Mouse (Mus musculus) hindbrain, embryonic 16.5 days (tissue): ENCODE results near the gene 4930590J08Rik. TPM values are rescaled to one million over a fixed set of nuclear protein-coding genes. Genes with fewer than 3 reads are reported as not detected.
A peak's percentile ranks its signal among the peaks of the same experiment; 100 is the strongest.
"Not testable (repeated sequence)": the region's sequence is repeated elsewhere in the genome, so short reads cannot be mapped to it uniquely, and the experiment has no call there.

Source experiments
- ATAC-seq: fragments of 200-750 bp; cut with Nextera tagmentation; 2 replicates; pipeline ENCODE4 v1.8.0; 2017; ENCODE audit warnings: moderate TSS enrichment, moderate library complexity
- H3K27ac ChIP-seq: fragments of 300-500 bp; sonication (generic); 2 replicates; pipeline ENCODE4 v1.5.1; 2014; ENCODE audit warnings: low read depth, mild to moderate bottlenecking, control low read depth, low read length, moderate library complexity
- H3K27me3 ChIP-seq: fragments of 300-500 bp; sonication (generic); replicated peaks from 2 replicates; pipeline ENCODE4 v1.6.1; 2014; ENCODE audit warnings: low read length; ENCODE audit not compliant: control insufficient read depth, insufficient read depth
- H3K36me3 ChIP-seq: fragments of 300-500 bp; sonication (generic); 2 replicates; pipeline ENCODE4 v1.6.1; 2014; ENCODE audit warnings: mild to moderate bottlenecking, low read length, moderate library complexity, mixed read lengths; ENCODE audit not compliant: control insufficient read depth, insufficient read depth
- H3K4me1 ChIP-seq: fragments of 300-500 bp; sonication (generic); 2 replicates; pipeline ENCODE4 v1.6.1; 2014; ENCODE audit warnings: low read depth, low read length; ENCODE audit not compliant: control insufficient read depth, insufficient read depth
- H3K4me2 ChIP-seq: fragments of 300-500 bp; sonication (generic); 2 replicates; pipeline ENCODE4 v1.6.1; 2014; ENCODE audit warnings: mild to moderate bottlenecking, low read length, control low read depth, moderate library complexity
- H3K4me3 ChIP-seq: fragments of 300-500 bp; sonication (generic); 2 replicates; pipeline ENCODE4 v1.5.1; 2014; ENCODE audit warnings: mild to moderate bottlenecking, low read length, control low read depth, moderate library complexity
- H3K9ac ChIP-seq: fragments of 300-500 bp; sonication (generic); 2 replicates; pipeline ENCODE4 v1.6.1; 2014; ENCODE audit warnings: low read depth, mild to moderate bottlenecking, control low read depth, low read length, moderate library complexity
- H3K9me3 ChIP-seq: fragments of 300-500 bp; sonication (generic); 2 replicates; pipeline ENCODE4 v1.6.1; 2014; ENCODE audit warnings: mild to moderate bottlenecking, low read length, moderate library complexity; ENCODE audit not compliant: control insufficient read depth
- WGBS: fragments of 180-500 bp; shearing (Covaris S2); extraction: QIAGEN DNeasy Blood & Tissue Kit; methylation state at CpG from one replicate; pipeline ENCODE4 v1.1.7; 2014; 5-methylcytosine and 5-hydroxymethylcytosine counted together
- polyA plus RNA-seq: library from polyadenylated mRNA; unstranded; fragments of >200 nt; fragmentation: Nextera tagmentation; extraction: Ambion mirVana; gene quantifications from 2 replicates; pipeline ENCODE4 v1.2.1, GENCODE M21; 2015

The 4930590J08Rik gene
- polyA plus RNA-seq, result 1.1 and 1.2 TPM in 2 replicates

- H3K4me3 ChIP-seq, H3K4me1 ChIP-seq, H3K27me3 ChIP-seq, H3K9ac ChIP-seq, H3K9me3 ChIP-seq, H3K4me2 ChIP-seq, ATAC-seq, H3K27ac ChIP-seq: not testable (repeated sequence)
- WGBS, result 97% methylated on average over 2 of the region's 2 CpGs
- H3K36me3 ChIP-seq, result peaks cover 25% of the 10 kb centered on the region
Observed at GRCm38 (mm10) chr6:91902509-91902908, at the start of gene 4930590J08Rik. TSS of gene 4930590J08Rik (plus strand) at chr6:91902809.

- no peaks in the 10 kb centered on the region for H3K4me1 ChIP-seq
- H3K9me3 ChIP-seq, result no peaks in the 10 kb centered on the region
- no peaks in the 10 kb centered on the region for H3K36me3 ChIP-seq
- H3K9ac ChIP-seq, result no peak overlapping the region
- WGBS, result 76% methylated on average over 5 of the region's 5 CpGs
- H3K4me3 ChIP-seq, result no peak overlapping the region
- no peak overlapping the region for H3K27ac ChIP-seq
- H3K4me2 ChIP-seq, result no peak overlapping the region
- H3K27me3 ChIP-seq, result no peaks in the 10 kb centered on the region
- no peak for ATAC-seq
Observed at GRCm38 (mm10) chr6:91858339-91858738, 44.3 kb upstream of the 4930590J08Rik start.

GRCm38 (mm10) chr6:91862848-91863247 is 39.8 kb upstream of the 4930590J08Rik start:
- Histone ChIP-seq H3K4me3 (no peak overlapping the region), H3K9me3 (no peaks in the 10 kb centered on the region), H3K4me2 (no peak overlapping the region), H3K9ac (no peak overlapping the region), H3K4me1 (no peaks in the 10 kb centered on the region), H3K27ac (no peak overlapping the region), H3K27me3 (no peaks in the 10 kb centered on the region), H3K36me3 (no peaks in the 10 kb centered on the region)
- ATAC-seq, result peak; percentile 61; the same call in 1 of the 2 replicates

GRCm38 (mm10) chr6:91864595-91864994 is 38.0 kb upstream of the 4930590J08Rik start:
- WGBS, result 79% methylated on average over 5 of the region's 5 CpGs
- no peaks in the 10 kb centered on the region for H3K27me3 ChIP-seq
- H3K4me1 ChIP-seq, result no peaks in the 10 kb centered on the region
- no peak overlapping the region for H3K4me2 ChIP-seq
- ATAC-seq, result no peak
- H3K27ac ChIP-seq, result no peak overlapping the region
- no peak overlapping the region for H3K9ac ChIP-seq
- H3K9me3 ChIP-seq, result no peaks in the 10 kb centered on the region
- no peaks in the 10 kb centered on the region for H3K36me3 ChIP-seq
- H3K4me3 ChIP-seq, result no peak overlapping the region

- no peak overlapping the region for H3K9ac ChIP-seq
- H3K36me3 ChIP-seq, result no peaks in the 10 kb centered on the region
- H3K9me3 ChIP-seq, result no peaks in the 10 kb centered on the region
- no peaks in the 10 kb centered on the region for H3K4me1 ChIP-seq
- 87% methylated on average over 11 of the region's 11 CpGs for WGBS
- H3K4me3 ChIP-seq, result no peak overlapping the region
- no peaks in the 10 kb centered on the region for H3K27me3 ChIP-seq
- ATAC-seq, result no peak
- H3K4me2 ChIP-seq, result no peak overlapping the region
- no peak overlapping the region for H3K27ac ChIP-seq
Observed at GRCm38 (mm10) chr6:91865601-91866000, 37.0 kb upstream of the 4930590J08Rik start.

- no peak overlapping the region for H3K9ac ChIP-seq
- H3K27ac ChIP-seq, result no peak overlapping the region
- WGBS, result 81% methylated on average over 5 of the region's 5 CpGs
- H3K4me1 ChIP-seq, result no peaks in the 10 kb centered on the region
- H3K36me3 ChIP-seq, result no peaks in the 10 kb centered on the region
- no peaks in the 10 kb centered on the region for H3K9me3 ChIP-seq
- no peaks in the 10 kb centered on the region for H3K27me3 ChIP-seq
- H3K4me2 ChIP-seq, result no peak overlapping the region
- no peak for ATAC-seq
- no peak overlapping the region for H3K4me3 ChIP-seq
Observed at GRCm38 (mm10) chr6:91868091-91868490, 34.5 kb upstream of the 4930590J08Rik start.

GRCm38 (mm10) chr6:91872781-91873180 is 29.8 kb upstream of the 4930590J08Rik start:
- Histone ChIP-seq H3K36me3 (no peaks in the 10 kb centered on the region), H3K27me3 (no peaks in the 10 kb centered on the region; the same call in 1 of the 2 replicates), H3K4me3 (no peak overlapping the region), H3K4me1 (no peaks in the 10 kb centered on the region; the same call in 1 of the 2 replicates), H3K4me2 (no peak overlapping the region), H3K27ac (no peak overlapping the region), H3K9ac (no peak overlapping the region), H3K9me3 (no peaks in the 10 kb centered on the region)
- WGBS, result 50% methylated on average over 2 of the region's 2 CpGs
- no peak for ATAC-seq

- Histone ChIP-seq H3K27me3 (no peaks in the 10 kb centered on the region; the same call in 1 of the 2 replicates), H3K36me3 (peaks cover 4% of the 10 kb centered on the region; the same call in 1 of the 2 replicates), H3K9ac (peak within 1 kb of the TSS; percentile 94), H3K4me2 (peak within 1 kb of the TSS; percentile 64), H3K9me3 (no peaks in the 10 kb centered on the region), H3K27ac (peak within 1 kb of the TSS; percentile 79), H3K4me1 (peaks cover 12% of the 10 kb centered on the region), H3K4me3 (peak within 1 kb of the TSS; percentile 100)
- peak; percentile 96 for ATAC-seq
- under 1% methylated on average over 47 of the region's 47 CpGs for WGBS
Observed at GRCm38 (mm10) chr6:91877885-91878651, 24.5 kb upstream of the 4930590J08Rik start, which contains the start of gene Ccdc174. TSS of gene Ccdc174 (plus strand) at chr6:91878053.

- Histone ChIP-seq H3K9me3 (no peaks in the 10 kb centered on the region), H3K27ac (no peak overlapping the region), H3K4me3 (no peak overlapping the region), H3K4me2 (no peak overlapping the region), H3K9ac (no peak overlapping the region), H3K4me1 (peaks cover 7% of the 10 kb centered on the region), H3K36me3 (peaks cover 18% of the 10 kb centered on the region), H3K27me3 (no peaks in the 10 kb centered on the region)
- no peak for ATAC-seq
- 88% methylated on average over 2 of the region's 2 CpGs for WGBS
Observed at GRCm38 (mm10) chr6:91883859-91884258, 18.8 kb upstream of the 4930590J08Rik start.
